Mouse (Mus musculus) brown adipose tissue, adult 24 weeks (tissue): ENCODE results near the gene Akr1b8. TPM values are rescaled to one million over a fixed set of nuclear protein-coding genes. Genes with fewer than 3 reads are reported as not detected.
A peak's percentile ranks its signal among the peaks of the same experiment; 100 is the strongest.
"Not testable (repeated sequence)": the region's sequence is repeated elsewhere in the genome, so short reads cannot be mapped to it uniquely, and the experiment has no call there.

Source experiments
- H3K27ac ChIP-seq: fragments of 200-500 bp; replicated peaks from 2 replicates; pipeline ENCODE4 v1.5.1; 2012; ENCODE audit warnings: low read depth, mild to moderate bottlenecking, low read length
- H3K4me1 ChIP-seq: fragments of 200-500 bp; 2 replicates; pipeline ENCODE4 v1.6.1; 2012; ENCODE audit warnings: low read length, mixed read lengths; ENCODE audit not compliant: control insufficient read depth, insufficient read depth, insufficient read length
- H3K4me3 ChIP-seq: fragments of 200-500 bp; 2 replicates; pipeline ENCODE4 v1.5.1; 2012; ENCODE audit warnings: low read depth, mild to moderate bottlenecking, low read length, moderate library complexity; ENCODE audit not compliant: insufficient read depth
- polyA plus RNA-seq: library from polyadenylated mRNA; stranded (reverse); fragments of >200 nt; gene quantifications from 2 replicates; pipeline ENCODE4 v1.2.4, GENCODE M21; 2012; ENCODE audit not compliant: missing spikeins, insufficient read depth, insufficient read length

The Akr1b8 gene
- polyA plus RNA-seq, 1 experiment, result 33.7 TPM

- H3K4me1 ChIP-seq, result no peaks in the 10 kb centered on the region
- no peak overlapping the region for H3K4me3 ChIP-seq
- H3K27ac ChIP-seq, result 0 out of 2 replicates have a peak overlapping the region, but pooled peaks have one; percentile 54
These were observed 14.1 kb downstream of the Akr1b8 start for GRCm38 (mm10) chr6:34367998-34368397.

DNA sequence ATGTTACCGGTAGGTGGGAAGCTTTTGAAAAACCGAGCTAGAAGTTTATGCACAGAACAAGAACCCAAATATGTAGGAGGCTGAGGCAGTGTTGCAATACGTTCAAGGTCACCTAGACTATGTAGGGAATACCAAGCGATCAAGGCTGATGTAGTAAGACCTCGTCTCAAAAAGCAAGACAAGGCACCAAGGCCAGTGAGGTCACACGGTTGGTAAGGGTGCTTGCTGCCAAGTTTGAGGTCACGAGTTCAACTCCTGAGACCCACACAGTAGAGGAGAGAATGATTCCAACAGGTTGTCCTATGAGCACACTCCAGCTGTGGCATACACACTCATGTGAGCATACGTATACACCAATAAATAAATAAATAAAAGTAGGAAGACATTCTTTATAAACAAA, 16.2 kb downstream of the Akr1b8 start:
- Histone ChIP-seq H3K27ac (no peak overlapping the region), H3K4me1 (no peaks in the 10 kb centered on the region), H3K4me3 (no peak overlapping the region)

DNA sequence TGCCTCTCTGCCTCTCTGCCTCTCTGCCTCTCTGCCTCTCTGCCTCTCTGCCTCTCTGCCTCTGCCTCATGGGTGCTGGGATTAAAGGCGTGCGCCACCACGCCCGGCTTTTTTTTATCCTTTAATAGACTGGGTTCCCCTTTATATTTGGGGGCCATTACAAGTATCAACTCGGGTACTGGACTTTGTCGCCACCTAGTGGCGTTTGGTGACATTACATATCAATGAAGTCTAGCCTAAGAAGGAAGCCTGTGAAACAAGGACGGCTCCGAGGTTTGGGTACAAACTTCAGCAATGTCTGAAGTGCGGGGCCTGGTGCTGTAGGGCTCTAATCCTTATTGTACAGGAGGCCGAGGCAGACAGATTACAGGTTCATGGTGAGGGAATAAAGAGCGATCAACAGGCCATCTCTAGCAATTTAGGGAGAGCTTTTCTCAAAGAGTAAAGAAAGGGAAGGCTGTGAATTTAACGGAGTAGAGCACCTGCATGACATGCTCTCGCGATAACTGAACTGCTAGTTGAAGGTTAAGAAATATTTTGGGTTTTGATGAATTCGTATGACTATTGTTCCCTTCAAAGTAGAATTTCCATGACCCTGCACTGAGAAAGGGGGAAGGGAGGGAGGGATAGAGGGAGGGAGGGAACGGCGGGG, 17.9 kb downstream of the Akr1b8 start:
- no peak overlapping the region for H3K4me3 ChIP-seq
- H3K27ac ChIP-seq, result no peak overlapping the region
- no peaks in the 10 kb centered on the region for H3K4me1 ChIP-seq

DNA sequence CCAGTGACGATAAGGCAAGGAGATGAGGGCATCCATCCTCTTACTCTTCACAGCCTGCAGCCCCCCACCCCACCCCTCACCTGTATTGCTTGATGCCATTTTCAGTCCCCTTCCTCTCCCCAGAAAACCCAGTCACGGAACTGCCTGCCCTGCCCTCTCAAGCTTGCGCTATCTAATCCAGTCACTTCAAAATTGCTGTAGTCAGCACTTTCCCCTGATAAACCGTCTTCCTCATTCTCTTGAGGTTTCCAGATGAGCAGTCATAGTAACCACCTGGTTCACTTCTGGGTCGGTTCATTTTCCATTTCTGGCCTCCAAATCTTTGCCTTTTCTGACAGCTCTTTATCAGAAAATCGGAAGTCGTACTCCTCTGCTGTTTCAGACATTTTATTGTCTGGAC, 19.9 kb downstream of the Akr1b8 start:
- Histone ChIP-seq H3K27ac (no peak overlapping the region), H3K4me3 (no peak overlapping the region), H3K4me1 (no peaks in the 10 kb centered on the region)

DNA sequence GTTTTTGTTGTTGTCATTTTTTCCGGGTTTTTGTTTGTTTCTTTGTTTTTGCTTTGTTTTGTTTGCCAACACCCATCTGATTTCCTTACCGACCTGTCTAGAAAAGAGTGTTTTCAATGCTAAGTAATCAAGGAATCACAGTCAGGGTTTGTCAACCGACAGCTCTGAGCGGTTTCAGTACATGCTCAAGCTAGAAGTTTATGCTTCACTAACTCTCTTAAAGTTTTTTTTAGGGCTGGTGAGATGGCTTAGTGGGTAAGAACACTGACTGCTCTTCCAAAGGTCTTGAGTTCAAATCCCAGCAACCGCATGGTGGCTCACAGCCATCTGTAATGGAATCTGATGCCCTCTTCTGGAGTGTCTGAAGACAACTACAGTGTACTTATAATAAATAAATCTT, 22.0 kb downstream of the Akr1b8 start:
- not testable (repeated sequence) for H3K4me3 ChIP-seq, H3K27ac ChIP-seq, H3K4me1 ChIP-seq

DNA sequence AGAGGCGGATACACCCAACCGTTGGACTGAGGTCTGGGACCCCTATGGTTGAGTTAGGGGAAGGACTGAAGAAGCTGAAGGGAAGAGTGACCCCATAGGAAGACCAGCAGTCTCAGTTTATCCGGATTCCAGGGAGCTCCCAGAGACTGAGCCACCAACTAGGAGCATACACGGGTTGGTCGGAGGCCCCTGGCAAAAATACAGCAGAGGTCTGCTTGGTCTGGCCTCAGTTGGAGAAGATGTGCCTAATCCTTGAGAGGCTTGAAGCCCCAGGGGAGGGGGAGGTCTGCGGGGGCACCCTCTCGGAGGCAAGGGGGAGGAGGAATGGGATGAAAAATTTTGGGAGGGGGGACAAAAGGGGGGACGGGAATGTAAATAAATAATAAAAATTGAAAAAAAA, 29.5 kb downstream of the Akr1b8 start:
- H3K27ac ChIP-seq, result no peak overlapping the region
- no peaks in the 10 kb centered on the region for H3K4me1 ChIP-seq
- no peak overlapping the region for H3K4me3 ChIP-seq

- H3K27ac ChIP-seq, result peak within 1 kb of the TSS; percentile 61
- no peaks in the 10 kb centered on the region for H3K4me1 ChIP-seq
- peak within 1 kb of the TSS; percentile 90 for H3K4me3 ChIP-seq
These were observed 30.3 kb downstream of the Akr1b8 start, which contains the start of gene Akr1b10 for GRCm38 (mm10) chr6:34384110-34384661. TSS of gene Akr1b10 (plus strand) at chr6:34384218.

GRCm38 (mm10) chr6:34384701-34385370, 30.9 kb downstream of the Akr1b8 start:
- H3K4me1 ChIP-seq, result no peaks in the 10 kb centered on the region
- H3K27ac ChIP-seq, result peak overlapping the region; percentile 61
- H3K4me3 ChIP-seq, result peak overlapping the region; percentile 90

DNA sequence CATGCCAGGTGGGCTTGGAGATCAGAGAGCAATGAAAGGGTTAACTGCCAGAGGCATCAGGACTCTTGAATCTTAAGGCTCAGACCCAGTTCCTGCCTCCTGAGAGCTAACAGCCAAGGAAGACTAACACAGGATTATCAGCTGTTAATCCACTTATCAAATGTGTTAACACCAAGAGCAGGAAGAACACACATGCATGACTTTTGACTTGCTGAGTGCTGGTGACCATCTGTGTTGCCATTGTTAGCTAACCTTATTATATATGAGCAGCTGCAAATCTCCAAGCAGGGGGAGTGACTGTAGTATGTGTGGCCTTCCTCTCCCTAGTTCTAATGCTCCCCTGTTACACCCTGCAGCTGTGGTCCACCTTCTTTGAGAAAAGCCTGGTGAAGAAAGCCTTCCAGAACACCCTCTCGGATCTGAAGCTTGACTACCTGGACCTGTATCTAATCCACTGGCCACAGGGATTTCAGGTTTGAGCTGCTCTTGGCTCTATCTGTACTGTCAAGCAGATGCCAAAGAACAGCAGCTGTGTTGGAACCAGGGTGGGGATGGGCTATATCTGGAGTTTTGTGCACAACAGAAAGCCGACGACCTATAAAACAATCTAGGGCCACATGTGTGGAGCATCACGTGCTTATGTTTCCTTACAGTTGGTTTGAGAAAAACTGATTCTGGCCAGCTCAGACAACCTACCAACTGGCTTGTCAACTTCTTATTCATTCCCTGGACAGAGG, 34.7 kb downstream of the Akr1b8 start:
- Histone ChIP-seq H3K4me3 (no peak overlapping the region), H3K27ac (no peak overlapping the region), H3K4me1 (no peaks in the 10 kb centered on the region)

DNA sequence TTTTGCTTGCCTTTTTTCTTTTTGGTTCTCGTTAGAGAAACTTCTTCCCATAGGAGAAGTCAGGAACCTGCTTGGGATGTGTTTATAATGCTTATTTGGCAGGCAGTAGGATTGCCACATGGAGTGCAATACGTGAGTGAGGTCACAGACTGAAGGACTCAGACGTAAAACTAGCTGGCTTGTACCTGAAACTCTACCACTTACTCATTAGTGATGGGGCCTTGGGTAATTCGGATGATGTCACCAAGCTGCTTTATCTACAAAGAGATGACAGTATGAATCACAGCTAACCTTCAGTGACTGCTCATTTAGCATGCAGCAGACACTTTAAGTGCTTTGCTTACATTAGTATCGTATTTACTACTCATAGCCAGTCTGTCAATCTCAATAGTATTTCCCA, 42.0 kb downstream of the Akr1b8 start:
- H3K4me3 ChIP-seq, result no peak overlapping the region
- H3K27ac ChIP-seq, result no peak overlapping the region
- no peaks in the 10 kb centered on the region for H3K4me1 ChIP-seq

DNA sequence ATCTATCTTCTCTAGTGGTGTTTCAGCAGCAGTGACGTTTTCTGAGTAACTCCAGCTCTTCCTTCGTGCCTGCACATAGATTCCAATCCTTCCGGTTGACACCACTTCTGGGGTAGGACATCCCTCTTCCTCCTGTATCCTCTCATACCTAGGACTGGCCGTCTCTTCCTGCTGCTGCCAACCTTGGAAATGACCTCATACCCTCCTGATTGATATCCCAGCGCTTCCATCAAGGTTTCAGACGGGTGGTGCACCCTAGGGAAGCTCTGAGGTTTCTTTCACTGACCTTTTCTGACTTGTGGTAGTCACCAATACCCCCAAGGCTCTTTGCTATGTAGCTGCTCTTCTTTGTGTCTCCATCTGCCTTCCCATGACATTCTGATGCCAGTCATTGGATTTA, 44.5 kb downstream of the Akr1b8 start:
- Histone ChIP-seq H3K4me1 (no peaks in the 10 kb centered on the region), H3K4me3 (no peak overlapping the region), H3K27ac (no peak overlapping the region)

DNA sequence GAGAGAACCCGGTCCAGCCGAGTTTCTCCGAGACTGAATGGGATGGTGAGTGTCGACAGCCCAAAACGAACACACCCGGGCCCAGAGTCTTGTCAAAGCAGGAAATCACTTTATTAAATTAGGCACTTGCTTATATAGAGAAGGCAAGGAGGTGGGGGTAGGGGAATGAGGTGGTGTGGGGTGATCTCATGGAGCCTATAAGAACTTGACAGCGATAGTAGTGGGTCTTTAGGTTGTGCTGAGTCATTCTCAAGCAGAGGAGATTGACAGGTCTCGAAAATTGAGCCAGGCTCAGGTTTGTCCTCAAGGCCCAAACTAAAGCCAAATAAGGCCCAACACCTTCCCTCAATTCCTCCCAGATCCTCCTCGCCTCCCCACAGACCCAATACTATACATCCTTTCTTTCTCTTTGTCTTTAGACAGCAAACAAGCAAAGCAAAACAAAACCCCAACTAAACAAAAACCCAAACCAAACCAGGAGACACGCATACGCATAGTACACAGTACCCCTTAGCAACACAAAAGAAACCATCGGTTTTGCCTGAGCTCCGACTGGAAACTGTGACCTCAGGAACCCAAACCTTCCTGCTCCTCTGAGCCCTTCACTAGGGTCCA, 45.8 kb downstream of the Akr1b8 start:
- H3K4me1 ChIP-seq, result no peaks in the 10 kb centered on the region
- no peak overlapping the region for H3K4me3 ChIP-seq
- no peak overlapping the region for H3K27ac ChIP-seq

DNA sequence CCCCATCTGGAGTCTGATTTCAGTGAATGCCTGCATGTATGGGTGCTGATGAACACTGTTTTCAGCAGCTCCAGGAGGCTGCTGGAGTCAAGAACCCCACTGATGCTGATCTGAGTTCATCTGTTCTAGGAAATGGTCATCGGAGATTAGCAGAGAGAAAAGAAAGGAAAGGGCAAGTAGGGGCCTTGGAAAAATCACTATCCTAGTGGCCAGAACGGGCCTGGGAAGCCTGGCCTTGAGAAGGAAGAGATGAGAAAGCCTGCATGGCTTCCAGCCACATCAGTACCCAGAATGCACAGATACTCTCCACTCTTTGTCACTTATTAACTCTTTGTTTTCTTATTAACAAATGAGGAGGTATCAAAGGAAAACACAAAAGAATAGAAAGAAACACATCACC, 46.8 kb downstream of the Akr1b8 start:
- H3K27ac ChIP-seq, result no peak overlapping the region
- no peak overlapping the region for H3K4me3 ChIP-seq

GRCm38 (mm10) chr6:34406746-34407145, 52.8 kb downstream of the Akr1b8 start:
- H3K4me1 ChIP-seq, result peaks cover 3% of the 10 kb centered on the region
- H3K4me3 ChIP-seq, result no peak overlapping the region
- no peak overlapping the region for H3K27ac ChIP-seq

More for the DNA sequence above, 46.8 kb downstream of the Akr1b8 start:
- H3K4me1 ChIP-seq, result no peaks in the 10 kb centered on the region

DNA sequence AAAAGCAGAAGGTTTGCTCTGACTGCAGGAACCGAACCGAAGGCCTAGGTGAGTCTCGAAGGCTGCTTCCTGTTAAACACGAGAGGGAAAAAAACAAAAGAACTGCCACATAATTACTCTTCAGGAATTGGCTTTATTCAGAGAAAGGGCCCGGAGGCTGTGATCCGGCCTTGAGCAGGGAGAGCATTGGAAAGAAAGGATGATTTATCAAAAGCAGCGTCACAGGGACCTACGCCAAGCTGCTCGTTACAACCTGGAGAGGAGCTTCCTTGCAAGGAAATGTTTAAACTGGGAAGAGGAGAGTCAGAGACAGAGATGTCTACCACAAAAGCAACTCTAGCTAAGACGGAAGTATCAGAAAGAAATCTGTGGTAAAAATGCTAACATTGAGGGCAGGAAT, 53.5 kb downstream of the Akr1b8 start:
- H3K4me1 ChIP-seq, result peaks cover 3% of the 10 kb centered on the region
- no peak overlapping the region for H3K27ac ChIP-seq
- no peak overlapping the region for H3K4me3 ChIP-seq
